Mouse (Mus musculus) midbrain, postnatal 0 days (tissue): ENCODE data around the gene Gpr143. TPM values are rescaled to one million over a fixed set of nuclear protein-coding genes. Genes with fewer than 3 reads are reported as not detected.
"Not testable (repeated sequence)": the region's sequence is repeated elsewhere in the genome, so short reads cannot be mapped to it uniquely, and the experiment has no call there.

Experiments used
- ATAC-seq: fragments of 200-750 bp; cut with Nextera tagmentation; 2 replicates; pipeline ENCODE4 v1.8.0; 2017; ENCODE audit warnings: moderate number of reproducible peaks, mild to moderate bottlenecking, moderate TSS enrichment, moderate library complexity; ENCODE audit not compliant: low FRiP score
- DNase-seq: peaks from one replicate; pipeline ENCODE4 v3.0.0-alpha.2; 2015; ENCODE audit warnings: low spot score
- H3K27ac ChIP-seq: fragments of 300-500 bp; sonication (generic); 2 replicates; pipeline ENCODE4 v1.5.1; 2014; ENCODE audit warnings: low read depth, mild to moderate bottlenecking, low read length, mixed read lengths
- H3K27me3 ChIP-seq: fragments of 300-500 bp; sonication (generic); 2 replicates; pipeline ENCODE4 v1.6.1; 2014; ENCODE audit warnings: low read length, control low read depth, mixed read lengths; ENCODE audit not compliant: insufficient read depth
- H3K36me3 ChIP-seq: fragments of 300-500 bp; sonication (generic); 2 replicates; pipeline ENCODE4 v1.6.1; 2014; ENCODE audit warnings: low read length, control low read depth, mixed read lengths; ENCODE audit not compliant: insufficient read depth
- H3K4me1 ChIP-seq: fragments of 300-500 bp; sonication (generic); 2 replicates; pipeline ENCODE4 v1.6.1; 2014; ENCODE audit warnings: mild to moderate bottlenecking, control low read depth, antibody characterized with exemption, low read length, mixed read lengths; ENCODE audit not compliant: insufficient read depth
- H3K4me2 ChIP-seq: fragments of 300-500 bp; sonication (generic); 2 replicates; pipeline ENCODE4 v1.6.1; 2014; ENCODE audit warnings: low read depth, mild to moderate bottlenecking, low read length, mixed read lengths; ENCODE audit not compliant: poor library complexity, severe bottlenecking
- H3K4me3 ChIP-seq: fragments of 300-500 bp; sonication (generic); 2 replicates; pipeline ENCODE4 v1.5.1; 2014; ENCODE audit warnings: low read depth, mild to moderate bottlenecking, low read length, moderate library complexity
- H3K9ac ChIP-seq: fragments of 300-500 bp; sonication (generic); replicated peaks from 2 replicates; pipeline ENCODE4 v1.6.1; 2014; ENCODE audit warnings: mild to moderate bottlenecking, low read length, moderate library complexity, mixed read lengths; ENCODE audit not compliant: poor library complexity, severe bottlenecking
- H3K9me3 ChIP-seq: fragments of 300-500 bp; sonication (generic); 2 replicates; pipeline ENCODE4 v1.6.1; 2016; ENCODE audit warnings: low read length, control low read depth
- CTCF ChIP-seq: IDR thresholded peaks from 2 replicates; pipeline ENCODE4 v1.5.1; 2016; ENCODE audit warnings: antibody characterized with exemption, mild to moderate bottlenecking
- WGBS: fragments of 180-500 bp; shearing (Covaris S2); extraction: QIAGEN DNeasy Blood & Tissue Kit; methylation state at CpG from one replicate; pipeline ENCODE4 v1.1.7; 2014; 5-methylcytosine and 5-hydroxymethylcytosine counted together
- polyA plus RNA-seq: library from polyadenylated mRNA; unstranded; fragments of >200 nt; fragmentation: Nextera tagmentation; extraction: Ambion mirVana; gene quantifications from 2 replicates; pipeline ENCODE4 v1.2.1, GENCODE M21; 2015
- total RNA-seq: library from RNA; depleted of rRNA; stranded (reverse); fragments of >200 nt; gene quantifications from 2 replicates; pipeline ENCODE4 v1.2.3, GENCODE M21; 2014

Gene Gpr143
- total and polyA plus RNA-seq, 2 experiments from 2014 or later: 0.16 TPM; not detected in 1

GRCm38 (mm10) chrX:152769600-152770157, 12.0 kb upstream of the Gpr143 start:
- WGBS: 19% methylated on average over 42 of the region's 48 CpGs
- TF ChIP-seq CTCF: no peak
- Histone ChIP-seq H3K4me3 (peak overlapping the region; percentile 52), H3K9ac (peak overlapping the region; percentile 60), H3K9me3 (no peaks in the 10 kb centered on the region), H3K4me2 (peak overlapping the region; percentile 65), H3K4me1 (no peaks in the 10 kb centered on the region), H3K27me3 (peaks cover 6% of the 10 kb centered on the region; the same call in 1 of the 2 replicates), H3K27ac (no peak overlapping the region), H3K36me3 (no peaks in the 10 kb centered on the region)
- peak; percentile 90 for ATAC-seq
- peak; percentile 37 for DNase-seq

GRCm38 (mm10) chrX:152788129-152788528, 6.4 kb downstream of the Gpr143 start:
- ATAC-seq: no peak
- TF ChIP-seq CTCF: no peak

DNA sequence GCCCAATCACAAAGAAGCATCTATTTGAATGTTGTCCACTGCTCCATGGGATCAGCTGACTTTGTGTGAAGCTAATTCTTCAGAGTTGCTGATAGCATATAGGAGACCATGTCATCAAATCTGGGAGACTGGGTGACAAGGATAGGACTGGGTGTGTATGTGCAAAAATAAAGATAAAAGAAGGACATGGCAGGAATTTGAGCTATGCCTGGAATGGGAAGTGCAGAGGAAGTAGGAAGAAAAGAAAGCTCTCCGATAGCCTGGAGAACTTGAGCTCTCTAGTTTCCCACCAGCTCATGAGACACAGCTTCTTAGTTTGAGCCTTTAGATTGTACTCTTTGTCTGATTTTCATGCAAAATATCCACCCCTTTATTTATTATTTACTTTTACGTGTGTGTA, 6.9 kb downstream of the Gpr143 start:
- Histone ChIP-seq H3K27me3 (no peaks in the 10 kb centered on the region), H3K4me3 (no peak overlapping the region), H3K9me3 (no peaks in the 10 kb centered on the region), H3K27ac (no peak overlapping the region), H3K36me3 (no peaks in the 10 kb centered on the region), H3K9ac (no peak overlapping the region), H3K4me2 (no peak overlapping the region), H3K4me1 (no peaks in the 10 kb centered on the region)
- ATAC-seq (no peak), DNase-seq (no peak)
- TF ChIP-seq CTCF: no peak
- WGBS: 91% methylated on average over 2 of the region's 2 CpGs

More at GRCm38 (mm10) chrX:152788129-152788528, 6.4 kb downstream of the Gpr143 start:
- Histone ChIP-seq H3K27me3 (no peaks in the 10 kb centered on the region), H3K9me3 (no peaks in the 10 kb centered on the region), H3K36me3 (no peaks in the 10 kb centered on the region), H3K4me2 (no peak overlapping the region), H3K4me1 (no peaks in the 10 kb centered on the region), H3K4me3 (no peak overlapping the region), H3K27ac (no peak overlapping the region), H3K9ac (no peak overlapping the region)
- no peak for DNase-seq
- 69% methylated on average over 1 of the region's 1 CpGs for WGBS

DNA sequence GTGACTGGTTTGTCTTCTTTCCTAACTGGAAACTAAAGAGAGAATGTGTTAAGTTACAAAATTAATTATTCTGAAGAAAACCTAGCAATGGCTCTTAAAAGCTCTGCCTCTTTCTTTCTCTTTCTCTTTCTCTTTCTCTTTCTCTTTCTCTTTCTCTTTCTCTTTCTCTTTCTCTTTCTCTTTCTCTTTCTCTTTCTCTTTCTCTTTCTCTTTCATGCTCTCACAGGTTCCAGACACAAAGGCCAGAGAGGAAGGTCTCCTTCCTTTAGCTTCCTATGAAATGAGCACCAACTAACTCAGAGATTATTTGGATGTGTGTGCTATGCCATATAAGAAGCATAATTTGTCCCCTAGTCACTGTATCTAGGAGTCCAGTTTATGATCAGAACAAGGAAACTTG, 23.6 kb downstream of the Gpr143 start:
- no peak for ATAC-seq
- peaks cover 7% of the 10 kb centered on the region; the same call in 1 of the 2 replicates for H3K27me3 ChIP-seq

GRCm38 (mm10) chrX:152813339-152813738, 31.6 kb downstream of the Gpr143 start:
- Histone ChIP-seq H3K4me2 (no peak overlapping the region), H3K4me3 (no peak overlapping the region), H3K27me3 (no peaks in the 10 kb centered on the region), H3K9me3 (no peaks in the 10 kb centered on the region), H3K9ac (no peak overlapping the region), H3K36me3 (no peaks in the 10 kb centered on the region), H3K4me1 (no peaks in the 10 kb centered on the region), H3K27ac (no peak overlapping the region)
- ATAC-seq (no peak), DNase-seq (no peak)
- WGBS: 72% methylated on average over 3 of the region's 3 CpGs
- TF ChIP-seq CTCF: no peak

More for the DNA sequence above, 23.6 kb downstream of the Gpr143 start:
- Histone ChIP-seq H3K9me3 (no peaks in the 10 kb centered on the region), H3K4me1 (no peaks in the 10 kb centered on the region), H3K27ac (no peak overlapping the region), H3K4me3 (no peak overlapping the region), H3K9ac (no peak overlapping the region), H3K36me3 (no peaks in the 10 kb centered on the region), H3K4me2 (no peak overlapping the region)
- DNase-seq: no peak
- no peak for TF ChIP-seq CTCF

DNA sequence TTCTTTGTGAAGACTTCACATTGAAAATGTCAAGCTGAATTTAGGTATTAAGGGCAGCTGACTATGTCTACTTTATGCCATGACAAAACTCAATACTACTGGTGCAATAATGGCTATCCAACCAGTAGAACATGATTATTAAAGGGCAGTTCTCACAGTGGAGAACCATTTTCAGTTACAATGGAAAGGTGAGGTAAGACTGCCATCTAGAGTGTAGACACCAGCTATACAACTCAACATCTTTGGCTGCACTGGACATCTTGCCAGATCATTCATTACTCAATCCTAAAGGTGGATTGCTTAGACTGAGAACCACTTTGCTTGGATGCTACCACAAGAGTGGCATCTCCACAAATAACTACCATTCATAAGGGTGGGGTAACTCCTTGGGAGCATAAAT, 37.3 kb downstream of the Gpr143 start:
- Histone ChIP-seq H3K4me1 (no peaks in the 10 kb centered on the region), H3K27me3 (no peaks in the 10 kb centered on the region), H3K9me3 (no peaks in the 10 kb centered on the region), H3K9ac (no peak overlapping the region), H3K4me3 (no peak overlapping the region), H3K4me2 (no peak overlapping the region), H3K27ac (no peak overlapping the region), H3K36me3 (no peaks in the 10 kb centered on the region)
- DNase-seq: peak; percentile 14
- peak; percentile 60 for TF ChIP-seq CTCF
- no peak for ATAC-seq

- not testable (repeated sequence) for ATAC-seq, H3K4me3 ChIP-seq, H3K27ac ChIP-seq
These were observed 49.4 kb downstream of the Gpr143 start for GRCm38 (mm10) chrX:152831003-152831550.

More at GRCm38 (mm10) chrX:152831003-152831550, 49.4 kb downstream of the Gpr143 start:
- H3K4me1 ChIP-seq, H3K36me3 ChIP-seq, H3K4me2 ChIP-seq, DNase-seq, H3K9ac ChIP-seq, H3K27me3 ChIP-seq, H3K9me3 ChIP-seq: not testable (repeated sequence)
- WGBS: no CpG with 5 or more reads among the region's 1 CpGs
